Mouse (Mus musculus) embryonic facial prominence, embryonic 12.5 days (tissue): ENCODE data around the gene Wdr45. TPM values are rescaled to one million over a fixed set of nuclear protein-coding genes. Genes with fewer than 3 reads are reported as not detected.

Source experiments
- ATAC-seq: fragments of 200-750 bp; cut with Nextera tagmentation; 2 replicates; pipeline ENCODE4 v1.8.0; 2017; ENCODE audit not compliant: insufficient number of reproducible peaks, insufficient read depth, low FRiP score, low TSS enrichment
- H3K27ac ChIP-seq: fragments of 300-500 bp; sonication (generic); 2 replicates; pipeline ENCODE4 v1.5.1; 2016; ENCODE audit warnings: mild to moderate bottlenecking
- H3K27me3 ChIP-seq: fragments of 300-500 bp; sonication (generic); 2 replicates; pipeline ENCODE4 v1.6.1; 2016; ENCODE audit warnings: mild to moderate bottlenecking, moderate library complexity
- H3K36me3 ChIP-seq: fragments of 300-500 bp; sonication (generic); 2 replicates; pipeline ENCODE4 v1.6.1; 2016; ENCODE audit warnings: mild to moderate bottlenecking
- H3K4me1 ChIP-seq: fragments of 300-500 bp; sonication (generic); 2 replicates; pipeline ENCODE4 v1.6.1; 2016
- H3K4me2 ChIP-seq: fragments of 300-500 bp; sonication (generic); replicated peaks from 2 replicates; pipeline ENCODE4 v1.6.1; 2016; ENCODE audit warnings: mild to moderate bottlenecking, moderate library complexity
- H3K4me3 ChIP-seq: fragments of 300-500 bp; sonication (generic); 2 replicates; pipeline ENCODE4 v1.5.1; 2016; ENCODE audit warnings: mild to moderate bottlenecking
- H3K9ac ChIP-seq: fragments of 300-500 bp; sonication (generic); 2 replicates; pipeline ENCODE4 v1.6.1; 2016; ENCODE audit warnings: mild to moderate bottlenecking, moderate library complexity
- H3K9me3 ChIP-seq: fragments of 300-500 bp; sonication (generic); 2 replicates; pipeline ENCODE4 v1.6.1; 2016; ENCODE audit warnings: mild to moderate bottlenecking, moderate library complexity
- WGBS: fragments of 180-500 bp; shearing (Covaris S2); methylation state at CpG from one replicate; pipeline ENCODE4 v1.1.7; 2016; 5-methylcytosine and 5-hydroxymethylcytosine counted together
- polyA plus RNA-seq: library from polyadenylated mRNA; unstranded; fragments of >200 nt; fragmentation: Nextera tagmentation; extraction: Ambion mirVana; gene quantifications from 2 replicates; pipeline ENCODE4 v1.2.1, GENCODE M21; 2016

The Wdr45 gene
- polyA plus RNA-seq, 1 experiment from 2014 or later, result 32.3 TPM

DNA sequence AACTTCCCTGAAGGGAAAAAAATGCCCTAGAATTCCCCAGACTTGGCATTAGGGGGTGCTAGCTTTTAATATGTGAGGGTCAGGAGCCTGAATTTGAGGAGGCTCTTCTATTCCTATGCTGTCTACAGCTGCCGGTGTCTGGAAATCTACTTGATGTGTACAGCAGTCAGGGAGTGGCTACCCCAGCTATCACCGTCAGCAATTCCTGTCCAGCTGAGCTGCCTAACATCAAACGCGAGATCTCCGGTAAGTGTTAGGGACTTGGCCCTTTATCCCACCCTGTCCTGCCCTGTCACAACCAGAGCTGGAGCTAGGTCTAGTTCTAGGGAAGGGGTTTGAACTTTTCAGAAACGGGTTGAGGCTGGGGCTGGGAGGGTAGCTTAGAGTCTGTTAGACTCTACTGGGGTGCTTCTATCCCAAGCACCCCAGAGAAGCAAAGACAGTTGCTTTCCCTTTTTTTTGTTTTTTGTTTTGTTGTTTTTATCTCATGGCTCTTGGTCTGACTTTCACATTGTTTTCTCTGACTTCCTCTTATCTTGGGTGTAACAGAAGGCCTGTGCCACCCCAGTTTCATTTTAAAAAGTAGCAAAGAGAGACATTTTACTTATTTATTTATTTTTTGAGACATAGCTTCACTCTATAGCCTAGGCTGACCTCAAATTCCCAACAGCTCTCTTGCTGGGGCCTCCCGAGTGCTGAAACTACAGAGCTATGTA lies 55.3 kb downstream of the Wdr45 start:
- no peak overlapping the region for H3K9ac ChIP-seq
- H3K27ac ChIP-seq, result no peak overlapping the region
- WGBS, result 88% methylated on average over 7 of the region's 7 CpGs
- no peaks in the 10 kb centered on the region for H3K9me3 ChIP-seq
- H3K4me3 ChIP-seq, result no peak overlapping the region
- peaks cover 35% of the 10 kb centered on the region; the same call in 1 of the 2 replicates for H3K36me3 ChIP-seq
- H3K27me3 ChIP-seq, result no peaks in the 10 kb centered on the region
- no peak overlapping the region for H3K4me2 ChIP-seq
- H3K4me1 ChIP-seq, result no peaks in the 10 kb centered on the region
- no peak for ATAC-seq

DNA sequence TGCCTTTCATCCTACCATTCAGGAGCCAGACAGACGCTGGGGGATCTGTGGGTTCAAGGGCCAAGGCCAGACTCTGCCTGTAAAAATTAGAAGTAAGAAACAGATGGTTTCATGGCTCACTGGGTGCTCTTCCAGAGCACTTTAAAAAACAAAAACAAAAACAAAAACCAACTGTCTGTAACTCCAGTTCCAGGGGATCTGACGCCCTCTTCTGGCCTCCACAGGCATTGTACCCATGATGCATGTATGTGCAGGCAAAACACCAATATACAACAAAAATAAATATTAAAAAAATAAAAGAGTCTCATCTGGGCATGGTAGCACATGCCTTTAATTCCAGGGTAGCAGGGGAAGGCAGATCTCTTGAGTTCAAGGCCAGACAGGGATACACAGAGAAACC lies 58.6 kb downstream of the Wdr45 start:
- Histone ChIP-seq H3K27ac (no peak overlapping the region), H3K4me3 (no peak overlapping the region), H3K4me2 (no peak overlapping the region), H3K9ac (no peak overlapping the region), H3K4me1 (no peaks in the 10 kb centered on the region), H3K9me3 (no peaks in the 10 kb centered on the region), H3K36me3 (peaks cover 29% of the 10 kb centered on the region; the same call in 1 of the 2 replicates), H3K27me3 (no peaks in the 10 kb centered on the region)
- ATAC-seq, result no peak
- 47% methylated on average over 2 of the region's 2 CpGs for WGBS

DNA sequence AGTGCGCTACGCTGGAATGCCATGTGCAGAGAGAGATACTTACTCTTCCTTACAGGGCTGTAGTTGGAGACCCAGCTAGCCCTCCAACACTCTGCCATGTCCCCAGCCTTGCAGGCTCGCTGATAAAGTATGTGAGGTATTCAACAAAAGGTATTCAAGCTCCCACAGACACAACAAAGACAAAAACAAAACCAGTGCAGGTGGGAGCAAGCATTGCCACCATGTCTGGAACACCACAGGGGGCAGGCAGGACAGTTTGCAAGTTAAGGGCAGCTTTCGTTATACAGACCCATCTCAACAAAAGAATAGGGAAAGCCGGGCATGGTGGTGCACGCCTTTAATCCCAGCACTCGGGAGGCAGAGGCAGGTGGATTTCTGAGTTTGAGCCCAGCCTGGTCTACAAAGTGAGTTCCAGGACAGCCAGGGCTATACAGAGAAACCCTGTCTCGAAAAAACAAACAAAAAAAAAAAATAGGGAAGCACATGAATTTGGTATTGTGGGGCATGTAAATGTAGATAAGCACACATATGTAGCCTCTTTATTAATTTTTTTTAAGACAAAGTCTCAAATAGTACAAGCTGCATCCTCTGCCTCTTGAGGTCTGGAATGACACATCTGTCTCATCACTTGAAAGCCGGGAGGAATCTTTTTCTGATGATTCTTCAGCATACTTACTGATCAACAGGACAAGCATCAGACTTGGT lies 61.5 kb downstream of the Wdr45 start:
- no peaks in the 10 kb centered on the region for H3K4me1 ChIP-seq
- WGBS, result 81% methylated on average over 9 of the region's 9 CpGs
- no peak overlapping the region for H3K4me3 ChIP-seq
- H3K27ac ChIP-seq, result no peak overlapping the region
- H3K9me3 ChIP-seq, result no peaks in the 10 kb centered on the region
- H3K9ac ChIP-seq, result no peak overlapping the region
- H3K27me3 ChIP-seq, result no peaks in the 10 kb centered on the region
- H3K4me2 ChIP-seq, result no peak overlapping the region
- peaks cover 13% of the 10 kb centered on the region; the same call in 1 of the 2 replicates for H3K36me3 ChIP-seq
- ATAC-seq, result no peak

DNA sequence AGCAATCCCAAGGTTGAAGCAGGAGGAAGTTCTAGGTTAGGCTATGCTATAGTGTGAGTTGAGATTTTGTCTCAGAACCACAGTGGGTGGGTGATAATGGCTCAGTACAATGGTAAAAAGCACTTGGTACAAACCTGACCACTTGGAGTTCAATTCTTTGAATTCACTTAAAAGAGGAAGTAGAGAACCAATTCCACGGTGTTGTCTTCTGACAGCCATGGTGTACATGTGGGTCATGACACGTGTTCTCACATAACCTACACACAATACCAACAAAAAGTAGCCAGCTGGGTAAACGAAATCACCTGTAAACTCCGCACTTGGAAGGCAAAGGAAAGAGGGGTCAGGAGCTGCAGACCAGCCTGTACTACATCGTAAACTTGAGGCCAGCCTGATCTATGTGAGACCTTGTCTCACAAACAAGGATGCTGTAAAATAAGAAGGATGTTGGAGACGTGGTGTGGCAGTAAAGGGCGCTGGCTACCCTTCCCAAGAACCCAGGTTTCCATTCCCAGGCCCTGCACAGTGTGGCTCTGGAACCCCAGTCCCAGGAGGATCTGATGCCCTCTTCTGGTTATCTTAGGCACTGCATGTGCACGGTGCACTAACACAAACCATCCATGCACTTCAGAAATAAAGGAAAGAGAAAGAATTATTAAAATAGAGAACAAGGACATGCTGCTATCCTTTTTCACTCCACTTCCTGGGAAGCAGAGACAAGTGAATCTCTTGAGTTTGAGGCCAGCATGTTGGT lies 62.4 kb downstream of the Wdr45 start:
- H3K4me3 ChIP-seq, result no peak overlapping the region
- no peaks in the 10 kb centered on the region for H3K4me1 ChIP-seq
- no peaks in the 10 kb centered on the region for H3K27me3 ChIP-seq
- no peak for ATAC-seq
- no peak overlapping the region for H3K9ac ChIP-seq
- H3K9me3 ChIP-seq, result no peaks in the 10 kb centered on the region
- H3K27ac ChIP-seq, result no peak overlapping the region
- 48% methylated on average over 8 of the region's 8 CpGs for WGBS
- peaks cover 11% of the 10 kb centered on the region; the same call in 1 of the 2 replicates for H3K36me3 ChIP-seq
- H3K4me2 ChIP-seq, result no peak overlapping the region

Other genes starting within 250 kb of the Wdr45 start
- 0.08 TPM in 1 of 2 replicates, not detected in the other for gene Foxp3, start 140.7 kb upstream of the Wdr45 start, polyA plus RNA-seq
- gene Ppp1r3f, start 140.1 kb upstream of the Wdr45 start, polyA plus RNA-seq, result 3.5 TPM in 2 replicates
- 32.4 TPM in 2 replicates for gene Ccdc22, start 108.8 kb upstream of the Wdr45 start, polyA plus RNA-seq
- gene Cacna1f, start 107.2 kb upstream of the Wdr45 start, polyA plus RNA-seq, result 0.04 and 0.09 TPM in 2 replicates
- gene Syp, start 75.9 kb upstream of the Wdr45 start, polyA plus RNA-seq, result 7.7 and 11.1 TPM in 2 replicates
- 6.6 and 7.1 TPM in 2 replicates for gene Prickle3, start 57.1 kb upstream of the Wdr45 start, polyA plus RNA-seq
- 58.4 and 63.2 TPM in 2 replicates for gene Plp2, start 42.9 kb upstream of the Wdr45 start, polyA plus RNA-seq
- gene Magix, start 33.1 kb upstream of the Wdr45 start, polyA plus RNA-seq, result 0.11 and 0.15 TPM in 2 replicates
- gene Gpkow, start 17.2 kb upstream of the Wdr45 start, polyA plus RNA-seq, result 38.7 and 39.6 TPM in 2 replicates
- gene Gm45208, start 7.9 kb downstream of the Wdr45 start, polyA plus RNA-seq, result not detected in 2 replicates
- 69.9 and 71.0 TPM in 2 replicates for gene Praf2, start 14.1 kb downstream of the Wdr45 start, polyA plus RNA-seq
- gene Ccdc120, start 36.6 kb downstream of the Wdr45 start, polyA plus RNA-seq, result 18.9 and 27.5 TPM in 2 replicates
- 31.8 and 32.1 TPM in 2 replicates for gene Tfe3, start 48.2 kb downstream of the Wdr45 start, polyA plus RNA-seq
- 50.4 and 53.5 TPM in 2 replicates for gene Gripap1, start 75.4 kb downstream of the Wdr45 start, polyA plus RNA-seq
- 2.3 and 2.4 TPM in 2 replicates for gene Kcnd1, start 108.0 kb downstream of the Wdr45 start, polyA plus RNA-seq
- gene Otud5, start 127.0 kb downstream of the Wdr45 start, polyA plus RNA-seq, result 67.4 and 70.2 TPM in 2 replicates
- gene Pim2, start 163.9 kb downstream of the Wdr45 start, polyA plus RNA-seq, result 5.9 and 6.0 TPM in 2 replicates
- 30.4 and 33.1 TPM in 2 replicates for gene Slc35a2, start 169.7 kb downstream of the Wdr45 start, polyA plus RNA-seq
- 147 and 162 TPM in 2 replicates for gene Pqbp1, start 184.9 kb downstream of the Wdr45 start, polyA plus RNA-seq
- 167 and 169 TPM in 2 replicates for gene Timm17b, start 185.0 kb downstream of the Wdr45 start, polyA plus RNA-seq
- not detected in 2 replicates for gene Gm10491, start 193.5 kb downstream of the Wdr45 start, polyA plus RNA-seq
- not detected in 2 replicates for gene Gm10490, start 195.2 kb downstream of the Wdr45 start, polyA plus RNA-seq
- gene Pcsk1n, start 205.5 kb downstream of the Wdr45 start, polyA plus RNA-seq, result 7.1 and 9.4 TPM in 2 replicates
- not detected in 2 replicates for gene Eras, start 214.3 kb downstream of the Wdr45 start, polyA plus RNA-seq
- 49.3 and 53.7 TPM in 2 replicates for gene Hdac6, start 233.6 kb downstream of the Wdr45 start, polyA plus RNA-seq